Mouse (Mus musculus) megakaryocyte progenitor cell, adult 5-6 weeks (primary cell): ENCODE measurements at regions not wholly inside any gene's neighbourhood (a gene's known extent, or its start where the extent isn't known, plus 50 kb on each side); places are given as distances from the start of the nearest gene placed in this dataset.

Source experiments
- ATAC-seq: replicated peaks from 2 replicates; pipeline ENCODE4 v1.8.0; 2016; ENCODE audit warnings: mild to moderate bottlenecking, moderate TSS enrichment, inconsistent platforms; ENCODE audit not compliant: poor library complexity

DNA sequence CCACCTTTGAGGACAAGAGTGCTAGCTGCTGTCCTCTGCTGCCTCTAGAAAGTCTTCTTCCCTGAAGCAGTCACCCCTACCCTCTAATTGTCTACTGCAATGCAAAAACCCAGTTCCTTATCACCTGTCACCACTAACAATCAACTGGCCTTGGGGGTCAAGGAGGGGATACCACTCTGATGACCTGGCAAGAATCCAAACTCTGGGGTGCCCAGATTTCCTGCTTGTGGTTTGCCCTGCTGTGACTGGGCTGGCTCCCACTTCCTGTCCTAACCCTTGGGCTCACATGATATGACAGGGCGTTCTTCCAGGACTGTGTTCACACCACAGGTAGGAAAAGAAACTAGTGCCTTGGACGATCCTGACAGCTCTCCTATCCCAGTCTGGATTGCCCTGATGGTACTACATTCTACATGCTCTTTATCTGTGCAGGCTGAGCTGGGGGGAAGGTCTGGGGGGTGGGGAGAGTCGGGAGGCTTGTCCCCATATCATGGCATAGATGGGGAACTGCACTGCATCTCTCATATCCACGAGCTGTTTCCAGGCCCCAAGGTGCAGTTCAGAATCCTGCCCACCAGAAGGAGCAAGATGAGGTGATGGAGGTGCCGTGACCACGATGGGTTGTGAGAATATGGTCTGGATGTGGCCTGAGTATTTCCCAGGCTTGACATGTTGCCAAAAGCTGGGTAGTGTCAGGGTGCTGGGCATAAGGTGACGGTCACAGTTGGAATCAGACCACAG is 81.0 kb downstream of the Maf start:
- peak; percentile 76 for ATAC-seq

DNA sequence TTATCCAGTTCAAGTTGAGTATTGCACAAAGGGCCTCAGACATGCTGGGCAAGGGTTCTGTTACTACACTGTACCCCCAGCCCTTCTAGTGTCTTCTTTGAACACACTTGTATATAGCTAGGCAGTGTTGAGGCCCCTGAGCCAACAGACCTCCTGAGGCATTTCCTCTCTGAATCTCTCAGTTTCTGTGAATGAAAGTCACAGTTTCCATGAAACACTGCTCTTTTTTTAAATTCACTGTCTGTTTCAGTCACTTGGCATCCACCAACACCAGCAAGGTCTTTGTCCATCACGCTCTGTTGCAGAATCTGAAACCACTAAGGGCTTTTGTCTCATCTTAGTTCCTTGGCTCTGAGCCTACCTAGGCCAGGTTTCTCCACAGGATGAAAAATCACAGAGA is 82.5 kb downstream of the Maf start:
- ATAC-seq, result no peak

DNA sequence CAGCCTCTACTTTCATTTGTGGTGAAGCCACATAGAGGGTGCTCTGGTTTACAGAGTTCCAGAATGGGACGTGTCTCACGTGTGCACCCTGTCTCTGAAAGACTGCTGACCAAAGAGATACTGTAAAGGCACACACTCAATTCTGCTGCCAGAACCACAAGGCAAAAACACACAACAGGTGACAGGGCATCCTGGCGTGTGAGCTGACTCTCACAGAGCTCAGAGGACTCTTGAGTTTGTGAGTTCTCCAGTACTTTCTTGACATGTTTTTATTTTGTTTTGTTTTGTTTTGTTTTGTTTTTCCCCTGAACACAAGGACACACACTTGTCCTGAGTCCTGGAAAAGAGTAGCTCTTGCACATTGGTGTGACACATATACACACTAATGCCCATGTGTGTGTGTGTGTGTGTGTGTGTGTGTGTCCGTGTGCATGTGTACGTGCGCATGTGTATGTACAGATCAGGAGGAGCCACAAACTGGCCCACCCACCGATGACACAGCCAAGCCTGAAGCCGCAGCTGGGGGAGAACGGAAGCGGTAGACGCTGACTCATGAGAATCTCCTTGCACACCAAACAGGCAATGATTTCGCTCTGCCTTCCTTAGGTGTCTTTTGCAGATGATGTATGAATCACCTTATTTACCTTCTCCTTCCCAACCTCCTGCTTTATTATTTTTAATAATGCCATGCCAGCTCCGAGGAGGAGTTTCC is 89.4 kb downstream of the Maf start:
- ATAC-seq, result peak; percentile 96

DNA sequence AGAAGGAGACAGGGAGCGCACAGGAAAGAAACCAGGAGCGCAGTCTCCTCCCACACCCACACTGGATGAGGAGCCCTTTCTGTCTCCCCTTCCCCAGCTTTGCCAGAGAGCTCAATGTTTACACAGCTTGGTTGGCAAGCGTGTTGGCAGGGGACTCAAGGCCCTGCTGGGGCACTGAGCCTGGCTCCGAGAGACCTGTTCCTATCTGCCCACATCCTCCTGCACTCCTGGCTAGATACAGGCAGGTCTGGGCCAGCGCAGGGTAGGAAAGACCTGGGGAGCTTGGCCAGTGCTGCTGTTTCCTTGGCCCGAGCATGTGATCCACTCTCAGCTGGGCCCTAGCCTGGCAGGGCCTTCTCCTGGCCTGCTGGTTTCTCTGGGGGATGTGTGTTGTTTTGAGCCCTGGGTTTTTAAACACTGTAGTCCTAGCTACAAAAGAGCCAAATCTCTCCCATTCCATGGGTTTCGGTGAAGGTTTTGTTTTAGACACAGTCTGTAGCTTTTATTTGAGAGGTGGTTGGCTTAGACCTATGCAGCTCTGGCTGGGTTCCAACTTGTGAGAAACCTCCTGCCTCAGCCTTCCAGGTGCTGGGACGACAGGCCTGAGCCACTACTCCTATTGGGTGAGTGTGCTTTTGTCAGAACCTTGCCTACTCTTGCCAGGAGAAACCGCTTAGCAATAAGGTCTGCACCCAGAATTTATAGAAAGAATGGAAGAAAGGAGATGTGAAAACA is 90.6 kb downstream of the Maf start:
- no peak for ATAC-seq

DNA sequence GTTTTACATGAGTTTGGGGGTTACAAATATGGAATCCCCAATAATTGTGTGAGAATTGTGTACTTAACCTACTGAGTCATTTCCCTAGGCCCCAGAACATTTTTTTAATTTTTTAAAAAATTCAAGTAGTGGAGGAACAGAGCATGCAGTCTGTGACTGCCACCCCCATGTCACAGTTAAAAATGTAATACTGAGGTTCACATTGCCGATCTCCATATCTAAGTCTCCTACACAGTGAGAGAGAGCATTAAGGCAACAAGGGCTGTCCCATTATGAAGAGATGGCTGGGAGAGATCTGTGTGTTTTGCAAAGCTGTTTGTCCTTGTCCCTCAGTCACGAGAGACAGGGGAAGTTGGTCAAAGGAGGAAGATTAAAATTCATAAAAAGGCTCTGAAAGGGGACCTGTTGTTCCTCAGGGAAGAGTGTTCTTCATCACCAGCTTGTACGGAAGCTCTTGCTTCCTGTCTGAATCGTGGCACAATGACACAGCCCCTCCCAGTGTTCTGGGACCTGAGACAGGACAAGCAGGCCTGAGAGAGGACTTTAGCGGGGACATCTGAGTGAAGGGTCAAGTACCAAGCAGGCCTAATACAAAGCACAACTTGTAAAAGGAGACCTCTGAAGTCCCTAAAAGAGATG is 93.5 kb downstream of the Maf start:
- peak; percentile 35 for ATAC-seq

DNA sequence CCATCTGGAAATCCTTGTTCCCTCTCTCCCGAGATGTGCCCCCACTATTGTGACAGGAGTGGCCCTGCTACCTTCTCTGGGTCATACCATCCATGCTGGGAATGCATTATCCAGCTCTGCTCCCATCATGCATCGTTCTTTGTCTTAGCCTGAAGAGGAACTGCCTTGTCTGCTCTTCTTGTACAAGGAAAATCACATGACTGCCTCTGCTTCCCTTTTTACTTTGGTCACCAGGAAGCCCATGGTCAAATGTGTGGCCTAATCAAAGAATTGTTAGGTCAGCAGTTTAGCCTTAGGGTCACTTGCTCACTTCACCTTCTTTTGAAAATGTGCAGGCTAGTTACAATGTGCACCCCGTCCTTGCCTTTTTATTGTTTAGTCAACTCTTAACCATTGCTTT is 95.5 kb downstream of the Maf start:
- ATAC-seq, result peak; percentile 79

DNA sequence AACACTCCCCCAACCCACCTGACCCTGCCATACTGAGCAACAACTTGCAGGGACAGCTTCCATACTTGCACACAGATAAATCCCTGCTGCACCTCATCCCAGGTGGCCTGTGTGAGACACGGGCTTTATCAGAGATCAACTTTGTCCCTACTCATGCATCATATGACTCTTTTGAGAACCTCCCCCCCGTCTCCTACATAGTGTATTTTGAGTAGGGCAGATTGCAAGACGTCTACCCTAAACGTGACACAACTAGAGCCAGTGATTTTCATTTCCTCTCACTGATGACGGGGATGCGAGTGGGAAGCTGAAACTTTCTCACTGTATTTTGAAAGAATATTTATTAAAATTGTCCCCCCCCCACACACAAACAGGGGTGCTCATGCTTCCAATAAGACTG is 107.8 kb downstream of the Maf start:
- no peak for ATAC-seq

DNA sequence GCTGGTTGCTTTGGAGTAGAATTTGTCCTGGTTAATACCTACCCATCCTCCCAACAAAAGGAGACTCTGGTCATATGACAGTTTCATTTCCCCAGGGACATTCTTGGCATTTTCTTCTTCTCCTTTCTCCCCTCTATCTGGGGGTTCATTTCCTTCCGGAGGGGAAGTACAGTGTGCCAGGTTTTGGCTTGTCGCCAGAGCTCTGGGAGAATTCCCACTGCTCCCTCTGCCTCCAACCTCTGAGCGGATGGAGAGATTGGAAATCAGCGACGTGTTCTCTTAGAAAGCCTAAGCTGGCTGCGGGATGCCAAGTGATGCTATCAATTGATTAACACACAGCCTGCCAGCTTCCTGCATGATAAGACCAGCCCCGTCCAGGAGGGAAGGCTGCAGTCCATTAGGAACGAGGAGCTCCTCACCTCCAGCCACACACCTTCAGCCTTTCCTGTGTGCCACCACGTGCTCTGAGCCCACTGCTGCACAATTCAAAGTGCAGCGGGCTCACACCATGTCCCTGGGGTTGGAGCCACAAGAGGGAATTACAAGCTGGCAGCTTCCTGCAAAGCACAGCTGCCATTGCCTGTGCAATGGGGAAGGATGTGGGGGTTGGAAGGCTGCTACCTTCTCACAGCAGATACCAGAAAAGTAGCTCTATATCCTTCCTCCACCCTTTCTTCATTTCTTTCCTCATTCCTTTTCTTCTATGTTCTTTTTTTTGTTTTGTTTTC is 110.2 kb downstream of the Maf start:
- ATAC-seq, result peak; percentile 58

DNA sequence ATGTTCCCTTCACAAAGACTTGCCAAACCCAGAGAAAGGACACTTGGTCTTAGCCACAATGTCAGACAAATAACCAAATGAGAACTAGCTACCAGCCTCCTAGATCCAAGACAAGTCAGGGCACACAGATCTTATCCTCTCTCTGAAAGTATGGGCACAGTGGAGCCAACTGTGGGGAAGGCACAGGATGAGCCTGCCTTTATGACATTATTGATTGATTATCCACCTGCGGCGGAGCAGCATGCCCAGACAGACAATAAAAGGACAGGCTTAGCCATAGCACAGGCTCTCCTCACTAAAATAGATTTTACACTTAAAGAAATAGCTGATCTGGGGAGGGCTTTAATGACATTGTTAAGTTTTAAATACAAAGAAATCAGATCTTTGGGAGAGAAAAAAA is 117.9 kb downstream of the Maf start:
- no peak for ATAC-seq

DNA sequence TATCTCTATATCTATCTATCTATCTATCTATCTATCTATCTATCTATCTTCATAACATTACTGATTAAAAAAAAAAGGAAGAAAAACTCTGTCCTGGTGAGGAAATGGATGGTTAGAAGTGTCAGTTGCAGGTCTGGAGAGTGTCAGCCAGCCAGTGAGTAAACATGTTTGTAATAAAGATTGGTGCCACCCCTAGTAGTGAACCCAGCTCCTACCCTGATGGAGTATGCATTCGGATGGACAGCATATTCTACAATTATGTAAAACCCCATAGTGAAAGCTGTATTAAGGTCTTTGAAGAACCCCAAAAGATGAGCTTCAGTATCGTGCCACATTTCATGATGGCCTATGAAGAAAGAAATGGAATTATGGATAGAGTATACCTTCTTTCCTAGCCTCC is 118.5 kb downstream of the Maf start:
- ATAC-seq, result peak; percentile 50; the same call in 1 of the 2 replicates

DNA sequence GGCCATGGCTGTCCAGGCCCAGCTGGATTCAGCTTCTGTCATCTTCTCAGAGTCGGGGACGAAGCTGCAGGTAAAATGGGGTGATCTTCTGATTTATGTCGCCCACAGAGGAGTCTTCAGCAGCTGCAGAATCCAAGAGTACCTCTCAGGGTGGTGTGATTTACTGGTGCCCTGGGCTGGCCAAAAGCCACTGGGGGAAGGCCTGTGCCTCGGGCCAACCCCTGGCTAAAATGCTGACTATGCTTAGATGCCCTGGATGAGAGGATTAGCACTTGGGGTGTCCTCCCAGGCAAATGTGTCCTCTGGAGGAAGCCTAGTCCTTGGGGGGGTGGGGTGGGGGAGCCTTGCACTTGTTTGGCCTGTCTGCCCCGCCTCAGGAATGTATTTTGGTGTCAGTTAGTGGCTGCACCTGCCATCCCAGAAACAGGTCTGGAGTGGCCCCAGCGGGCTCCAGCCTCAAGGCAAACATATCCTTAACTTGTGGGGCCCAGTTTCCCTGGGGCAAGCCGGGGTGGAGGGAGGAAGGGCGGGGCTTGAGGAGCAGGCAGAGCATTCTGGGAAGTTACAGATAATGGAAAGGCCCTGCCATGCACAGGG is 123.2 kb downstream of the Maf start:
- no peak for ATAC-seq

DNA sequence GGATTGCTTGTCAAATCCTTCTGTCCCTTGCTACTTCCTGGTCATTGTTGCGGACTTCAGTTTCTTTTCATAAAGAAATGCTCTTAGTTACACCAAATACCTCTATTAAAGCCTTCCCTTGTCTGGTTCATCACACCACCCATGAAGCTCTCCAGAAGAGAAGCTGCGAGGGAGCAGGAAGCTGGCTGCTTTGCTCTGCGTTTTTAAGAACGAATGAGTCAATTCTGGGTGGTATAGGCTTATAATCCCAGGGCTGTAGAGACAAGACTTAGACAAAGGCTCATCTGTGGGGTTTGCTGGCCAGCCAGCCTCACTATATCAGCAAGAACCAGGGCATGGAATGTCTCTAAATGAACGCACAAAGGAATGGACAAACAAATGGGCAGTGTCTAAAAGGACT is 124.4 kb downstream of the Maf start:
- ATAC-seq, result no peak

DNA sequence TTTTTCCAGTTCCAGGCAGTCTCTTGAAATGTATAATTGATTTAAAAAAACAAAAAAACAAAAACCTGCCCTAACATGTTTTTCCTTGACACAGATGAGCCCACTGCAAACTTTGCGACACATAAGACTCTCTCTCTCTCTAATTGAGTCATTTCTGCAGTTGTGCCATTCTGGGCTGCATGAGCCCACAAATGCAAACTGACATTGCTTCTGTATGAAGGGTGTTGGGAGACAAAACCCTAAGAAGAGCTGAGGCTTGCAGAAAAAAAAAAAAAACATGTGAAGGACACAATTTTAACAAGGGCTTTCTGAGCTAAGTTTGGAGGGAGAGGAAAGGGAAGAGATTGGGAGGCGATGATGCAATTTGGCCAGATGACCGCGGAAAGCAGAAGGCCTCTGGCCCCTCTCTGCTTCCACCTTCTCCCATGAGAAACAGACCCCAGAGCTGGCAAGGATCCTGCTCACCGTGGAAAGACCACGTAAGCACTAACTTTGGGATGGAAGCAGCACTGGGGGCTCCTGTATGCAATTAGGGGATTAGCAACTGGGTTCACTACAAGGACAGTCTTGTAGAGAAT is 125.6 kb downstream of the Maf start:
- ATAC-seq, result peak; percentile 86

DNA sequence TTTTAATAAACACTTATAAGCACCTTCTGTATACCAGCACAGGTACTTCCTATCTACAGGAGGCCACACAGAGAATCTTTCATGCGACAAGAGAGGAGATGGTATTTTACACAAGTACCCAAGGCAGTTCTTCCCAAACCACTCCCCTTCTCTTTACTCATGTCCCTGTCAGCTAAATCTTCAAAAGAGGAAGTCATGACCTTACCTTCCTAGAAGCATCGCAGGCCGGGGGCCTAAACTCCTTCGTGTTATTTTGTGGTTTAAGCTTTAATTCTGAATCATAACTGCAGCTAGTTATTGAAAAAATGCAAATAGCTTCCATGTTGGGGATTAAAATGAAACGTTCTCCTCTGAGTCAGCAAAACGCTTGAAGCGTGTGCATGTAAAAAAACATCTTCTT is 139.2 kb downstream of the Maf start:
- peak; percentile 92 for ATAC-seq

DNA sequence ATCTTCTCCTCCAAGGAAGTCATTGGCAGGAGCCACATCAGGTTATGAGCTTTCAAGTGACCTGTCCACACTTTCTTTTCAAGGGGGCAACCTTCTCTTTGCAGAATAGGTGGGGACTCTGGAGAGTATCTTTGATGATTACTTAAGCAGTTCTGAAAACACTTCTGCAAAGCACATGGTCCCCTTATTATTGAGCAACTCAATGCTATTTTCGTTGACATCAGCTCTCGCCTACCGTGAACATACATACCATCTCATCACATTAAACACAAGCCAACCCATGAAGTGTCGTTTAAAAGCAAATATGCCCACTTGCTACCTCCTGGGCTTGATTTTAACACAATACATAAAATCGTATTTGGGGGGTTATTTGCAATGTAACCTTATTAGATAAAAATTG is 141.8 kb downstream of the Maf start:
- ATAC-seq, result 0 out of 2 replicates have a peak, but pooled peaks have one; percentile 29

DNA sequence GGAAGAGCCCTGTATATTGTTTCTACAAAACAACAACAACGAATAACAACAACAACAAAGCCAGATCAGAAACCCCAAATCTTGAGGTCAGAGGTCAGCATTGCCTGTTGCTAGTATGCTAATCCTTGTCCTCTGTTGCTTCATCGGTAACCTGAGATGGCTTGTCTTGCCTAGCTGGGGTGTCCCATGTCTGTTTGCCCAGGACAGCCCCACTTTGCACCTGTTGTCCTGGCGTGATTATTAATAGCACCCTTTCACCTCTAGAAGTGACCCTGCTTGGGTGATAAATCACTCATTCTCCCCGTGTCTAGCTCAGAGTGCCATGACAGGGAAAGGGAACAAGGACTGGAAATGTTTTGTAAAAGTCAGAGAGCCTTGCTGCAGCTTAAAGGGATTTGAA is 145.2 kb downstream of the Maf start:
- no peak for ATAC-seq

DNA sequence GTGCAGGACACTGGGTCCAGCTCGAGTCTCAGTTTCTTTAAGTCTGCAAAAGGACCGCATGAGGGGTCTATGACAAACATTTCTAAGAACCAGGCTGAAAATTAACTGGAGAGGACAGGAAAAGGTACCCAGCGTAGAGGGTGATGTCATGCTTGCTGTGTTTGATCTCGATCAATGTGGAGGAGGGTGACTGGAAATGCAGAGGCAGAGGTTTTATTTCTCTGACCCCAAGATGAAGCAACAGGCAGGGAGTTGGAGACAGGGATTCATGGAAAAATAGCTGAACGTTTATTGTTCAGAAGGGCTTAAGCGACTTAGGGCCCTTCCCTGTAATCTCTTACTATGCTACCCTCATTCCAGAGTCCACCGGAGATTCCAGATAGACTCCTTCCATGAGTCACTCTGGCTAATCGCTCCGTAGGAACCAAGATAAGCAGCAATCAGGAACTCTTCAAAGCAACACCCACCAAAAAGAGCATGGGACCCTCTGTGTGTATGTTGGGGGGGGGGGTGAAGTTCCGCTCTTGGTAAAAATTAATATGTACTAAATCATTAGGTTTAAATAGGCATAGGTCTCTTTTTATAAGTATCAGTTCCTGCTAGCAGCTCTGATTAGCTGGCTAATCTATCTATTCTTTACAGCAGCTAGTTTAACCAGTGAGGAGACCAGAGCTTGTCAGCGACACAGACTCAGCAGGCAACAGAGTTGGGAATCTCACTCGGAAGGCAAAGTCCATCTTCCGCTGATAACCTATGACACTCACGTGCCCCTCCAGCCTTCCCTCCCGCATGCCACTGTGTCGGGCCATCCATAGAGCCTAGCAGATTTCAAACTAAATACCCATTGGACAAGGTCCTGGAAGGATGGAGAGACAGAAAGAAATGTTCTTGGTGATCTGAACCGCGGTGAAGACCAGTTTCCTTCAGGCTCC is 146.3 kb downstream of the Maf start:
- ATAC-seq, result no peak

DNA sequence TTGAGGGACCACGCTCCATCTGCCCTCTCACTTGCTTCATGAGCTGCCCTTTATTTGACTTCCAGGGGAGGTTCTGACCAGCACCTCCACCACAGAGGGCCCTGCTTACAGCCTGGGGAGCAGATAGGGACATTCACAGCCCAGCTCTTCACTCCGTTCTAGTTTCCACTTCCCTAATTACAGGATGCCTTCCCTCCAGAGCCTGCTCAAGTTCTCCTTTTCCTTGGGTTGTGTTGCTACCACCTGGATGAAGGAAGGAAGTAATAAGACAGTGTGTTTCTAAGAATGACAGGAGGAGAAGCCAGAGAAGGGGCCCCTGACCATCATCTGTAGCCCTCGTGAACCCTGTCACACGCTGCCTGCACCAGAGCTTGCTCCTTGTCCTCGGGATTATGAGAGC is 152.1 kb downstream of the Maf start:
- ATAC-seq, result peak; percentile 95

DNA sequence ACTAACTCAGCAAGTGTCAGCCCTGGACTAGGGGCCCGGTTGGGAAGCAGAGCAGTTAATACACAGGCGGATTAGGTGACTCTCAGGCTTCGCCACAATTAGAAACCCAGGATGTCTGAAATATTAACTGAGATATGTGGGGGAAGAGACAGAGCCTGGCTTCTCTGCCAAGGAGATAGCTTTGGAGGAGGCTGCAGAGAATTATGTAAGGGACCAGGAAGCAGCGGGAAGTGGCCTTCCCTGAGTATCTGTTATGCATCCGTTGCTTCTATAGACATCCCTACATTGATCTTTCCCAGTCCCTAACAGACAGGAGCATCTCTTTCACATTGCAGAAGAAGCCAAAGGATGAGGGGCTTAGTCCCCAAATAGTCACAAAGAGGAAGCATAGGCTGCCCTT is 153.4 kb downstream of the Maf start:
- ATAC-seq, result no peak
